Mouse (Mus musculus) CH12.LX (cell line): ENCODE data around the gene Wdr5.

Experiments used
- CHD1 ChIP-seq: IDR thresholded peaks from 2 replicates; pipeline ENCODE4 v1.6.1; 2012; ENCODE audit warnings: low read depth, low read length, improper control_type of control experiment, inconsistent platforms
- CTCF ChIP-seq, 2 experiments: IDR thresholded peaks in 1 of 2; conservative IDR thresholded peaks in 1 of 2; 2 replicates each; pipeline ENCODE4 v1.5.1; 2011 to 2012; ENCODE audit warnings: low read depth in 2 of 2, low read length in 2 of 2, improper control_type of control experiment in 1 of 2, inconsistent platforms in 1 of 2, mild to moderate bottlenecking in 1 of 2, moderate library complexity in 1 of 2
- E2F4 ChIP-seq: IDR thresholded peaks from 2 replicates; pipeline ENCODE4 v1.6.1; 2011; ENCODE audit warnings: low read depth, low read length, improper control_type of control experiment; ENCODE audit not compliant: insufficient replicate concordance
- EP300 ChIP-seq: IDR thresholded peaks from 2 replicates; pipeline ENCODE4 v1.6.1; 2011; ENCODE audit warnings: low read length, improper control_type of control experiment
- GABPA ChIP-seq: IDR thresholded peaks from 2 replicates; pipeline ENCODE4 v1.6.1; 2012; ENCODE audit warnings: low read depth, low read length, improper control_type of control experiment, inconsistent platforms; ENCODE audit not compliant: insufficient replicate concordance
- MAFK ChIP-seq: IDR thresholded peaks from 2 replicates; pipeline ENCODE4 v1.6.1; 2011; ENCODE audit warnings: low read length, improper control_type of control experiment; ENCODE audit not compliant: insufficient replicate concordance
- MAX ChIP-seq: IDR thresholded peaks from 2 replicates; pipeline ENCODE4 v1.6.1; 2011; ENCODE audit warnings: low read length, improper control_type of control experiment
- NRF1 ChIP-seq: IDR thresholded peaks from 2 replicates; pipeline ENCODE4 v1.6.1; 2014; ENCODE audit warnings: low read depth, mild to moderate bottlenecking, inconsistent platforms, low read length, improper control_type of control experiment, moderate library complexity
- POLR2A ChIP-seq: IDR thresholded peaks from 2 replicates; pipeline ENCODE4 v1.6.1; 2011; ENCODE audit warnings: low read depth, mild to moderate bottlenecking, improper control_type of control experiment, low read length
- TBP ChIP-seq: conservative IDR thresholded peaks from 2 replicates; pipeline ENCODE4 v1.6.1; 2011; ENCODE audit warnings: low read depth, low read length, improper control_type of control experiment
- UBTF ChIP-seq: IDR thresholded peaks from 2 replicates; pipeline ENCODE4 v1.6.1; 2012; ENCODE audit warnings: low read depth, mild to moderate bottlenecking, inconsistent platforms, low read length, improper control_type of control experiment, moderate library complexity
- ZC3H11A ChIP-seq: IDR thresholded peaks from 2 replicates; pipeline ENCODE4 v1.6.1; 2012; ENCODE audit warnings: low read depth, mild to moderate bottlenecking, inconsistent platforms, low read length, improper control_type of control experiment
- ZNF384 ChIP-seq: IDR thresholded peaks from 2 replicates; pipeline ENCODE4 v1.6.1; 2012; ENCODE audit warnings: low read depth, low read length, improper control_type of control experiment, inconsistent platforms

DNA sequence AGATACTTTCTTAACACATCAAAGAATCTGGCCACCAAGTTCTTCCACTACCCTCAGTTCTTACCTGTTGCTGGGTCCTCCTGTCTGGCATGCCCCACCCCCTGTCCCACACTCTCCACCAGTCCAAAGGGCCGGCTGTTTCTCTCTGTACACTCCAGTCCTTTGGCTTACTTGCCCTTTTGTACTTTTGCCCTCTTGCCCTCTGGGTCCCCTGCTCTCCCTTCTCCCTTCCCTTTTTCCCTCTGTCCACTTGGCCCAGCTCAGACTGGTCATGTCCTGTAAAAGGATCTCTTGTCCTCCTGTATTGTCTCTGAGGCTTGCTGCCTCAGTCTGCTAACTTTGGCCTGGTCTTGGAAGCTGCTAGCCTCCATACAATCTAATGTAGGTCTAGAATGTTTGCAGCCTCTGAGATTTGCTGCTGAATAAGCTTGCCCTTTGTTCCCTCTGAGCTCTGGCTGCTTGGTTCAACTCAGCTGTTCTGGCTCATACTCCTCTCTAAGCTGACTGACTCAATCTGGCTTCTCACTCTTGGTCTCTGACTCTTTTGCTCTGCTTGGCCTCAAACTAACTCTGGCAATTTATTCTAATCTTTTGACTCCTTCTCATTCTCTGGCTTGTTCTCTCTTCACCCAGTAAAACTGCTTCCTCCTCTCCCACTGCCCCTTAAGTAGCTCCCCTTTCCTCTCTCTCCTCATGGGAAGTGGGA lies 33.9 kb downstream of the Wdr5 start:
- TF ChIP-seq MAFK (no peak), EP300 (no peak), ZNF384 (no peak), CTCF (conservative IDR thresholded peaks at IDR 0.05 in 1 of 2, IDR thresholded peaks at IDR 0.05 in 1 of 2; ENCODE audit: low read depth in 2 of 2, low read length in 2 of 2) (no peak), POLR2A (no peak), ZC3H11A (no peak), NRF1 (no peak), CHD1 (no peak), MAX (no peak), GABPA (no peak), UBTF (no peak), E2F4 (no peak), TBP (no peak)
